Mouse (Mus musculus) liver, embryonic 13.5 days (tissue): ENCODE measurements around the gene Akap12. TPM values are rescaled to one million over a fixed set of nuclear protein-coding genes. Genes with fewer than 3 reads are reported as not detected.

ENCODE experiments used
- ATAC-seq: fragments of 200-750 bp; cut with Nextera tagmentation; 2 replicates; pipeline ENCODE4 v1.8.0; 2017; ENCODE audit warnings: low read depth, mild to moderate bottlenecking, moderate number of reproducible peaks, moderate library complexity
- DNase-seq: peaks from one replicate; pipeline ENCODE4 v3.0.0; 2022
- H3K27ac ChIP-seq: fragments of 300-500 bp; sonication (generic); 2 replicates; pipeline ENCODE4 v1.5.1; 2015; ENCODE audit warnings: moderate library complexity, mild to moderate bottlenecking, inconsistent platforms
- H3K27me3 ChIP-seq: fragments of 300-500 bp; sonication (generic); 2 replicates; pipeline ENCODE4 v1.6.1; 2015; ENCODE audit warnings: mild to moderate bottlenecking, inconsistent platforms
- H3K36me3 ChIP-seq: fragments of 300-500 bp; sonication (generic); 2 replicates; pipeline ENCODE4 v1.6.1; 2015; ENCODE audit warnings: mild to moderate bottlenecking, inconsistent platforms
- H3K4me1 ChIP-seq: fragments of 300-500 bp; sonication (generic); replicated peaks from 2 replicates; pipeline ENCODE4 v1.6.1; 2015; ENCODE audit warnings: inconsistent platforms
- H3K4me2 ChIP-seq: fragments of 300-500 bp; sonication (generic); 2 replicates; pipeline ENCODE4 v1.6.1; 2015; ENCODE audit warnings: inconsistent platforms, mild to moderate bottlenecking, moderate library complexity
- H3K4me3 ChIP-seq: fragments of 300-500 bp; sonication (generic); replicated peaks from 2 replicates; pipeline ENCODE4 v1.5.1; 2015; ENCODE audit warnings: mild to moderate bottlenecking, inconsistent platforms
- H3K9ac ChIP-seq: fragments of 300-500 bp; sonication (generic); 2 replicates; pipeline ENCODE4 v1.6.1; 2015; ENCODE audit warnings: mild to moderate bottlenecking, inconsistent platforms
- H3K9me3 ChIP-seq: fragments of 300-500 bp; sonication (generic); replicated peaks from 2 replicates; pipeline ENCODE4 v1.6.1; 2016; ENCODE audit warnings: inconsistent platforms
- WGBS: fragments of 180-500 bp; shearing (Covaris S2); methylation state at CpG from one replicate; pipeline ENCODE4 v1.1.7; 2015; ENCODE audit not compliant: insufficient replicate concordance; 5-methylcytosine and 5-hydroxymethylcytosine counted together
- polyA plus RNA-seq: library from polyadenylated mRNA; unstranded; fragments of >200 nt; fragmentation: Nextera tagmentation; extraction: Ambion mirVana; gene quantifications from 2 replicates; pipeline ENCODE4 v1.2.1, GENCODE M21; 2015

The Akap12 gene
- polyA plus RNA-seq, 1 experiment from 2014 or later, result 4.6 TPM

- Histone ChIP-seq H3K4me3 (no peak overlapping the region), H3K27ac (no peak overlapping the region), H3K4me1 (no peaks in the 10 kb centered on the region), H3K9me3 (no peaks in the 10 kb centered on the region), H3K4me2 (no peak overlapping the region), H3K9ac (no peak overlapping the region), H3K27me3 (no peaks in the 10 kb centered on the region), H3K36me3 (peaks cover 33% of the 10 kb centered on the region)
- ATAC-seq, result no peak
- WGBS, result 80% methylated on average over 11 of the region's 11 CpGs
- DNase-seq, result no peak
Observed at GRCm38 (mm10) chr10:4370105-4370504, 103.9 kb downstream of the Akap12 start.

- no peaks in the 10 kb centered on the region for H3K4me1 ChIP-seq
- no peaks in the 10 kb centered on the region for H3K9me3 ChIP-seq
- ATAC-seq (no peak), DNase-seq (no peak)
- no peak overlapping the region for H3K27ac ChIP-seq
- 44% methylated on average over 5 of the region's 5 CpGs for WGBS
- H3K9ac ChIP-seq, result no peak overlapping the region
- no peaks in the 10 kb centered on the region for H3K27me3 ChIP-seq
- no peak overlapping the region for H3K4me2 ChIP-seq
- peaks cover 30% of the 10 kb centered on the region for H3K36me3 ChIP-seq
- H3K4me3 ChIP-seq, result no peak overlapping the region
Observed at GRCm38 (mm10) chr10:4372011-4372410, 105.8 kb downstream of the Akap12 start.

GRCm38 (mm10) chr10:4373558-4373957 is 107.4 kb downstream of the Akap12 start:
- H3K27ac ChIP-seq, result no peak overlapping the region
- 68% methylated on average over 4 of the region's 4 CpGs for WGBS

GRCm38 (mm10) chr10:4374239-4374638 is 108.1 kb downstream of the Akap12 start:
- Histone ChIP-seq H3K9ac (no peak overlapping the region), H3K4me1 (no peaks in the 10 kb centered on the region), H3K4me3 (no peak overlapping the region), H3K4me2 (no peak overlapping the region), H3K9me3 (no peaks in the 10 kb centered on the region), H3K27me3 (no peaks in the 10 kb centered on the region), H3K27ac (no peak overlapping the region), H3K36me3 (peaks cover 14% of the 10 kb centered on the region; the same call in 1 of the 2 replicates)
- ATAC-seq (no peak), DNase-seq (no peak)
- WGBS, result 78% methylated on average over 7 of the region's 7 CpGs

More at GRCm38 (mm10) chr10:4373558-4373957, 107.4 kb downstream of the Akap12 start:
- Histone ChIP-seq H3K4me3 (no peak overlapping the region), H3K4me2 (no peak overlapping the region), H3K4me1 (no peaks in the 10 kb centered on the region), H3K9me3 (no peaks in the 10 kb centered on the region), H3K9ac (no peak overlapping the region; the same call in 1 of the 2 replicates), H3K27me3 (no peaks in the 10 kb centered on the region), H3K36me3 (peaks cover 20% of the 10 kb centered on the region)
- no peak for ATAC-seq
- DNase-seq, result no peak

GRCm38 (mm10) chr10:4374734-4375133 is 108.6 kb downstream of the Akap12 start:
- H3K9ac ChIP-seq, result no peak overlapping the region
- 75% methylated on average over 4 of the region's 4 CpGs for WGBS
- no peak for ATAC-seq

GRCm38 (mm10) chr10:4375267-4375666 is 109.1 kb downstream of the Akap12 start:
- 69% methylated on average over 7 of the region's 7 CpGs for WGBS
- no peak for DNase-seq
- H3K9me3 ChIP-seq, result no peaks in the 10 kb centered on the region

More at GRCm38 (mm10) chr10:4374734-4375133, 108.6 kb downstream of the Akap12 start:
- no peaks in the 10 kb centered on the region for H3K4me1 ChIP-seq
- no peaks in the 10 kb centered on the region for H3K27me3 ChIP-seq
- no peaks in the 10 kb centered on the region for H3K9me3 ChIP-seq
- H3K36me3 ChIP-seq, result peaks cover 11% of the 10 kb centered on the region; the same call in 1 of the 2 replicates
- H3K4me3 ChIP-seq, result no peak overlapping the region
- no peak for DNase-seq
- H3K27ac ChIP-seq, result no peak overlapping the region
- no peak overlapping the region for H3K4me2 ChIP-seq

GRCm38 (mm10) chr10:4376461-4376860 is 110.3 kb downstream of the Akap12 start:
- no peaks in the 10 kb centered on the region for H3K27me3 ChIP-seq
- DNase-seq, result no peak
- whole genome bisulfite sequencing, result 62% methylated on average over 7 of the region's 7 CpGs

More at GRCm38 (mm10) chr10:4375267-4375666, 109.1 kb downstream of the Akap12 start:
- Histone ChIP-seq H3K27me3 (no peaks in the 10 kb centered on the region), H3K9ac (no peak overlapping the region), H3K27ac (no peak overlapping the region), H3K4me2 (no peak overlapping the region), H3K4me1 (no peaks in the 10 kb centered on the region), H3K4me3 (no peak overlapping the region), H3K36me3 (peaks cover 11% of the 10 kb centered on the region; the same call in 1 of the 2 replicates)
- no peak for ATAC-seq

GRCm38 (mm10) chr10:4376931-4377330 is 110.8 kb downstream of the Akap12 start:
- Histone ChIP-seq H3K4me1 (no peaks in the 10 kb centered on the region), H3K4me2 (no peak overlapping the region), H3K9ac (no peak overlapping the region), H3K27me3 (no peaks in the 10 kb centered on the region), H3K9me3 (no peaks in the 10 kb centered on the region), H3K4me3 (no peak overlapping the region), H3K27ac (no peak overlapping the region), H3K36me3 (peaks cover 9% of the 10 kb centered on the region; the same call in 1 of the 2 replicates)
- ATAC-seq (no peak), DNase-seq (no peak)
- 76% methylated on average over 7 of the region's 7 CpGs for WGBS

More at GRCm38 (mm10) chr10:4376461-4376860, 110.3 kb downstream of the Akap12 start:
- Histone ChIP-seq H3K9ac (no peak overlapping the region), H3K4me1 (no peaks in the 10 kb centered on the region), H3K9me3 (no peaks in the 10 kb centered on the region), H3K4me3 (no peak overlapping the region), H3K36me3 (peaks cover 9% of the 10 kb centered on the region; the same call in 1 of the 2 replicates), H3K4me2 (no peak overlapping the region), H3K27ac (no peak overlapping the region)
- ATAC-seq, result no peak

- no peak overlapping the region for H3K4me2 ChIP-seq
- no peak overlapping the region for H3K4me3 ChIP-seq
- ATAC-seq, result no peak
- no peak overlapping the region for H3K9ac ChIP-seq
- no peaks in the 10 kb centered on the region for H3K27me3 ChIP-seq
- DNase-seq, result no peak
- H3K27ac ChIP-seq, result no peak overlapping the region
- no peaks in the 10 kb centered on the region for H3K9me3 ChIP-seq
- WGBS, result 76% methylated on average over 5 of the region's 5 CpGs
- H3K36me3 ChIP-seq, result no peaks in the 10 kb centered on the region
- H3K4me1 ChIP-seq, result peaks cover 32% of the 10 kb centered on the region
Observed at GRCm38 (mm10) chr10:4380748-4381147, 114.6 kb downstream of the Akap12 start.

GRCm38 (mm10) chr10:4384244-4384643 is 118.1 kb downstream of the Akap12 start:
- ATAC-seq (no peak), DNase-seq (no peak)
- 85% methylated on average over 7 of the region's 7 CpGs for WGBS
- Histone ChIP-seq H3K36me3 (no peaks in the 10 kb centered on the region), H3K4me1 (peaks cover 52% of the 10 kb centered on the region), H3K9me3 (no peaks in the 10 kb centered on the region), H3K4me3 (no peak overlapping the region), H3K9ac (no peak overlapping the region), H3K27me3 (no peaks in the 10 kb centered on the region), H3K27ac (no peak overlapping the region), H3K4me2 (no peak overlapping the region)

GRCm38 (mm10) chr10:4386609-4387591 is 120.7 kb downstream of the Akap12 start:
- peak overlapping the region; percentile 96 for H3K4me2 ChIP-seq
- peak overlapping the region; percentile 98 for H3K9ac ChIP-seq
- no peaks in the 10 kb centered on the region for H3K27me3 ChIP-seq
- ATAC-seq, result peak; percentile 90
- peaks cover 78% of the 10 kb centered on the region for H3K4me1 ChIP-seq
- H3K4me3 ChIP-seq, result peak overlapping the region; percentile 98
- WGBS, result under 1% methylated on average over 72 of the region's 133 CpGs
- H3K9me3 ChIP-seq, result no peaks in the 10 kb centered on the region
- DNase-seq, result peak; percentile 92
- H3K36me3 ChIP-seq, result no peaks in the 10 kb centered on the region; the same call in none of the 2 replicates
- H3K27ac ChIP-seq, result peak overlapping the region; percentile 96
